Mouse (Mus musculus) mouse trophoblast stem cell (cell line): Measurements from ENCODE around the gene Slc2a2.

Experiments used
- in situ Hi-C, 2 experiments: fragments of 300-500 bp; cut with MseI, MboI; formaldehyde crosslinking; loops; 2 replicates in 1 of 2; 3 replicates in 1 of 2; pipeline ENCODE4 v1.15.1; 2025

Gene Slc2a2

GRCm38 (mm10) chr3:28697797-28698196 is at the start of gene Slc2a2:
Gene Slc2a2, plus strand, starts transcription at chr3:28697903.
- in situ Hi-C loops, result no loop called here

- in situ Hi-C loops, result no loop called here
Measured at GRCm38 (mm10) chr3:28652574-28652973, 45.1 kb upstream of the Slc2a2 start.

GRCm38 (mm10) chr3:28653043-28653442 is 44.7 kb upstream of the Slc2a2 start:
- in situ Hi-C loops, result no loop called here

- in situ Hi-C loops, result no loop called here
Measured at GRCm38 (mm10) chr3:28654740-28655139, 43.0 kb upstream of the Slc2a2 start.

GRCm38 (mm10) chr3:28658349-28658748 is 39.4 kb upstream of the Slc2a2 start:
- in situ Hi-C loops, result no loop called here

GRCm38 (mm10) chr3:28680851-28681250 is 16.9 kb upstream of the Slc2a2 start:
- in situ Hi-C loops, result no loop called here

- in situ Hi-C loops, result no loop called here
Measured at GRCm38 (mm10) chr3:28681866-28682265, 15.8 kb upstream of the Slc2a2 start.

GRCm38 (mm10) chr3:28682411-28682810 is 15.3 kb upstream of the Slc2a2 start:
- in situ Hi-C loops, result no loop called here

- in situ Hi-C loops, result no loop called here
Measured at GRCm38 (mm10) chr3:28685510-28685909, 12.2 kb upstream of the Slc2a2 start.

- in situ Hi-C loops, result no loop called here
Measured at GRCm38 (mm10) chr3:28694811-28695210, 2.9 kb upstream of the Slc2a2 start.

- in situ Hi-C loops, result no loop called here
Measured at GRCm38 (mm10) chr3:28695608-28696007, 2.1 kb upstream of the Slc2a2 start.

- in situ Hi-C loops, result no loop called here
Measured at GRCm38 (mm10) chr3:28696162-28696561, 1.5 kb upstream of the Slc2a2 start.

- in situ Hi-C loops, result no loop called here
Measured at GRCm38 (mm10) chr3:28699601-28700000, 1.9 kb downstream of the Slc2a2 start.

- in situ Hi-C loops, result loop anchor here in 1 of 2 experiments (5.0 kb wide), 1 partner anchor 42 kb away; no protein-coding TSS in a partner anchor
Measured at GRCm38 (mm10) chr3:28705522-28706137, 7.9 kb downstream of the Slc2a2 start.

- in situ Hi-C loops, result loop anchor here in 1 of 2 experiments (5.0 kb wide), 1 partner anchor 41 kb away; no protein-coding TSS in a partner anchor
Measured at GRCm38 (mm10) chr3:28706736-28707135, 9.0 kb downstream of the Slc2a2 start.

- in situ Hi-C loops, result loop anchor here in 1 of 2 experiments (5.0 kb wide), 1 partner anchor 38 kb away; no protein-coding TSS in a partner anchor
Measured at GRCm38 (mm10) chr3:28709740-28710139, 12.0 kb downstream of the Slc2a2 start.

GRCm38 (mm10) chr3:28713913-28714698 is 16.4 kb downstream of the Slc2a2 start:
- in situ Hi-C loops, result no loop called here

- in situ Hi-C loops, result no loop called here
Measured at GRCm38 (mm10) chr3:28718521-28718920, 20.8 kb downstream of the Slc2a2 start.

- in situ Hi-C loops, result no loop called here
Measured at GRCm38 (mm10) chr3:28721218-28721617, 23.5 kb downstream of the Slc2a2 start.

GRCm38 (mm10) chr3:28721838-28722237 is 24.1 kb downstream of the Slc2a2 start:
- in situ Hi-C loops, result no loop called here

GRCm38 (mm10) chr3:28722531-28722930 is 24.8 kb downstream of the Slc2a2 start:
- in situ Hi-C loops, result no loop called here

- in situ Hi-C loops, result no loop called here
Measured at GRCm38 (mm10) chr3:28723534-28723933, 25.8 kb downstream of the Slc2a2 start.

- in situ Hi-C loops, result loop anchor here in 1 of 2 experiments (25.0 kb wide), 1 partner anchor 563 kb away; no protein-coding TSS in a partner anchor
Measured at GRCm38 (mm10) chr3:28725203-28725602, 27.5 kb downstream of the Slc2a2 start.
